Mouse (Mus musculus) thymus, adult 2 months (tissue): ENCODE data around the gene Creg1.

Experiments used
- CTCF ChIP-seq: fragments of 200-500 bp; IDR thresholded peaks from 2 replicates; pipeline ENCODE4 v1.5.1; 2012; ENCODE audit warnings: mild to moderate bottlenecking, control low read depth, low read length, moderate library complexity, borderline replicate concordance; ENCODE audit not compliant: control insufficient read depth, poor library complexity, insufficient read depth; ENCODE audit errors: extremely low read depth
- POLR2A ChIP-seq: fragments of 200-500 bp; IDR thresholded peaks from 2 replicates; pipeline ENCODE4 v1.6.1; 2012; ENCODE audit warnings: mild to moderate bottlenecking, low read length, control low read depth, moderate library complexity; ENCODE audit not compliant: control insufficient read depth, poor library complexity, insufficient read depth; ENCODE audit errors: extremely low read depth

GRCm38 (mm10) chr1:165810633-165811032 lies 47.1 kb downstream of the Creg1 start:
- TF ChIP-seq CTCF (no peak), POLR2A (no peak)
